Comparison of ENCODE assay signal across 14 mouse cellular contexts in the genomic region with DNA sequence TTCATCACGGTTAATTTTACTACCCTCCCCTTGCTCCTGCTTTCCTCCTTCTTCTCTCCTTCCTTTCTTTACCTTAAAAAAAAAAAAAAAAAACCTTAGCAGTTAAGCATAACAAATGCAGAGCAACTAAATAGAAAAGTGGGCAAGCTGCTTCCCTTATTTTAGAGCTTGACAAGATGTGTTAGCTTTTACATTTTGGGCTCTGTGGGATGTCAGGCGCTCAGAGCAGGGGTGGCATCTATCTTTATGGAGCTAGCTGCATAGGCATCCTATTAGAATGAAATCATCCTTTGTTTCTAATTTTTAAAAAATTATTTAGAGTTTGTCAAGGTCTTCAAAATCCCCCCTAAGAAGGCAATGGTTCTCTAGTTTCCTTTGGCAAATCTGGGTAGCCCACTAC.
"Had no signal": no experiment of that assay in that cellular context is flagged by ENCODE, and none has a peak within 500 bp of the region (broad histone marks: within the 10 kb centered on the region; RNA-seq: fewer than 3 reads in every experiment).

No protein-coding gene starts in this region.

- DNase-seq: kidney, adult 2 months; kidney, postnatal 14 days; layer of hippocampus, postnatal 36 days; lung, postnatal 14 days; spleen, adult 18-20 months; thymus, postnatal 4 days had no signal

- H3K27ac ChIP-seq: kidney, embryonic 15.5 days; limb, embryonic 15.5 days; liver, embryonic 12.5 days; lung, embryonic 15.5 days; macrophage; midbrain, embryonic 12.5 days had no signal

- ATAC-seq: intestine, embryonic 16.5 days; liver, embryonic 12.5 days; midbrain, embryonic 16.5 days had no signal

- H3K4me3 ChIP-seq: kidney, embryonic 15.5 days; limb, embryonic 15.5 days; liver, embryonic 12.5 days; lung, embryonic 15.5 days; midbrain, embryonic 12.5 days had no signal
